Comparison of ENCODE assay signal across 8 mouse cellular contexts in the genomic region with DNA sequence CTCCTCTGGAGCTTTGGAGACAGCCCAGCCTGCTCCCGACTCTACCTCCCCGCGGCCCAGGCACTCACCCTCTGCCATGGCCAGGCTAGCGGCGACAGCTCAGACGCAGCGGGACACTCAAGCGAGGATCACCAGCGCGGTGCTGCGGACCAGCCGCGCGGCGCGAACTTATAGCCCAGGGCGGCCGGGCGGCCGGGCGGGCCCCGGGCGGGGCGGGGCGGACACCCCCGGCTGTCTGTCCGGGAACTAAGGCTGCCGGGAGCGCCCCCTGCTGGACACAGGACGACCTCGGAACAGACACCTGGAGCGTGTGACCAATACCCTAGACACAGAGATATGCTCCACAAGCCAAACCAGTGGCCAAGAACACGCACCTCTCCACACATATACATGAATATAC. TPM values are rescaled to one million over a fixed set of nuclear protein-coding genes. Genes with fewer than 3 reads are reported as not detected.
DNase-seq lines count a peak whose midpoint lies in the region; ATAC-seq and TF ChIP-seq lines count a peak whose summit lies in the region.

A gene (minus strand): TSS at position 214 of the 400 bp plus-strand sequence.

- H3K27ac ChIP-seq in bone marrow macrophage, adult 2 months (ENCODE audit: insufficient read depth, low read depth, low read length) = no peak within 1 kb of the TSS
- no peak within 1 kb of the TSS for H3K27ac ChIP-seq in embryonic fibroblast, embryonic 13.5 days (ENCODE audit: insufficient read depth, low read length)
- peak within 1 kb of the TSS; percentile 92 for H3K27ac ChIP-seq in heart, embryonic 11.5 days (ENCODE audit: low read depth, low read length)
- no peak within 1 kb of the TSS; the same call in 1 of the 2 replicates for H3K27ac ChIP-seq in kidney, embryonic 16.5 days (ENCODE audit: low read length)
- H3K27ac ChIP-seq in liver, embryonic 11.5 days (ENCODE audit: low read depth, low read length) = peak within 1 kb of the TSS; percentile 83

- peaks cover 21% of the 10 kb centered on the region for H3K4me1 ChIP-seq in bone marrow macrophage, adult 2 months (ENCODE audit: control insufficient read depth, insufficient read depth, low read length)
- no peaks in the 10 kb centered on the region for H3K4me1 ChIP-seq in embryonic fibroblast, embryonic 13.5 days (ENCODE audit: control insufficient read depth, insufficient read depth, low read length)
- H3K4me1 ChIP-seq in heart, embryonic 11.5 days (ENCODE audit: control insufficient read depth, insufficient read depth, low read length) = peaks cover 44% of the 10 kb centered on the region
- peaks cover 28% of the 10 kb centered on the region for H3K4me1 ChIP-seq in kidney, embryonic 16.5 days (ENCODE audit: insufficient read depth, low read length)
- peaks cover 56% of the 10 kb centered on the region for H3K4me1 ChIP-seq in liver, embryonic 11.5 days (replicated peaks; ENCODE audit: control insufficient read depth, insufficient read depth, low read length)

- H3K4me2 ChIP-seq in heart, embryonic 11.5 days = peak within 1 kb of the TSS; percentile 87
- H3K4me2 ChIP-seq in kidney, embryonic 16.5 days (replicated peaks; ENCODE audit: low read depth, low read length) = peak within 1 kb of the TSS; percentile 68
- H3K4me2 ChIP-seq in liver, embryonic 11.5 days = peak within 1 kb of the TSS; percentile 84
- H3K4me2 ChIP-seq in myocyte (ENCODE audit: low read depth) = peak within 1 kb of the TSS; percentile 74

- 0 out of 2 replicates have a peak, but pooled peaks cover under 1% of the 10 kb centered on the region for H3K36me3 ChIP-seq in heart, embryonic 11.5 days (ENCODE audit: control insufficient read depth, insufficient read depth, low read length)
- no peaks in the 10 kb centered on the region for H3K36me3 ChIP-seq in kidney, embryonic 16.5 days (ENCODE audit: insufficient read depth, low read length)
- H3K36me3 ChIP-seq in liver, embryonic 11.5 days (ENCODE audit: control insufficient read depth, insufficient read depth, low read length) = no peaks in the 10 kb centered on the region
- H3K36me3 ChIP-seq in myocyte (ENCODE audit: control insufficient read depth, insufficient read depth) = no peaks in the 10 kb centered on the region

- peak within 1 kb of the TSS; percentile 82 for H3K9ac ChIP-seq in heart, embryonic 11.5 days (ENCODE audit: low read depth, low read length)
- H3K9ac ChIP-seq in kidney, embryonic 16.5 days (replicated peaks; ENCODE audit: low read length) = peak within 1 kb of the TSS; percentile 75
- peak within 1 kb of the TSS; percentile 85 for H3K9ac ChIP-seq in liver, embryonic 11.5 days (ENCODE audit: low read depth, low read length)

- H3K79me2 ChIP-seq in myocyte (ENCODE audit: control insufficient read depth, insufficient read depth) = no peaks in the 10 kb centered on the region

- ATAC-seq in heart, embryonic 11.5 days (replicated peaks; ENCODE audit: insufficient number of reproducible peaks, low FRiP score, low TSS enrichment) = peak; percentile 58
- ATAC-seq in kidney, embryonic 16.5 days (ENCODE audit: low FRiP score, low TSS enrichment) = peak; percentile 76
- ATAC-seq in liver, embryonic 11.5 days (replicated peaks; ENCODE audit: low FRiP score) = peak; percentile 59

- H3ac ChIP-seq in myocyte (ENCODE audit: control insufficient read depth, insufficient read length) = peak within 1 kb of the TSS; percentile 22

- H3K4me3 ChIP-seq in bone marrow macrophage, adult 2 months (ENCODE audit: insufficient read depth, low read length) = peak within 1 kb of the TSS; percentile 52
- peak within 1 kb of the TSS; percentile 27 for H3K4me3 ChIP-seq in embryonic fibroblast, embryonic 13.5 days (ENCODE audit: insufficient read depth, low read length)
- H3K4me3 ChIP-seq in heart, embryonic 11.5 days (ENCODE audit: low read depth, low read length) = peak within 1 kb of the TSS; percentile 73
- peak within 1 kb of the TSS; percentile 54 for H3K4me3 ChIP-seq in kidney, embryonic 16.5 days (ENCODE audit: low read length)
- H3K4me3 ChIP-seq in liver, embryonic 11.5 days (ENCODE audit: low read depth, low read length) = peak within 1 kb of the TSS; percentile 70
- peak within 1 kb of the TSS; percentile 17 for H3K4me3 ChIP-seq in myocyte

- H3K9me3 ChIP-seq in heart, embryonic 11.5 days (replicated peaks; ENCODE audit: control insufficient read depth, low read length) = no peaks in the 10 kb centered on the region
- peaks cover 5% of the 10 kb centered on the region; the same call in 1 of the 2 replicates for H3K9me3 ChIP-seq in kidney, embryonic 16.5 days (ENCODE audit: low read length)
- H3K9me3 ChIP-seq in liver, embryonic 11.5 days (ENCODE audit: control insufficient read depth, low read length) = no peaks in the 10 kb centered on the region

- H3K27me3 ChIP-seq in heart, embryonic 11.5 days (ENCODE audit: control insufficient read depth, insufficient read depth, low read length) = no peaks in the 10 kb centered on the region; the same call in 1 of the 2 replicates
- no peaks in the 10 kb centered on the region for H3K27me3 ChIP-seq in kidney, embryonic 16.5 days (ENCODE audit: insufficient read depth, low read length)
- H3K27me3 ChIP-seq in liver, embryonic 11.5 days (replicated peaks; ENCODE audit: control insufficient read depth, insufficient read depth, low read length) = 0 out of 2 replicates have a peak, but pooled peaks cover 7% of the 10 kb centered on the region
- no peaks in the 10 kb centered on the region for H3K27me3 ChIP-seq in myocyte (ENCODE audit: control insufficient read depth, insufficient read depth, insufficient read length)

- 1% methylated on average over 31 of the region's 33 CpGs for WGBS in heart, embryonic 11.5 days (ENCODE audit: insufficient replicate concordance)
- WGBS in kidney, embryonic 16.5 days = 1% methylated on average over 33 of the region's 33 CpGs
- 2% methylated on average over 29 of the region's 33 CpGs for WGBS in liver, embryonic 11.5 days

- TF ChIP-seq POLR2A in bone marrow macrophage, adult 2 months (IDR thresholded peaks at IDR 0.05; ENCODE audit: borderline replicate concordance, low read depth, low read length) = no peak
- peak; percentile 57; the same call in 1 of the 2 replicates for TF ChIP-seq POLR2A in embryonic fibroblast, embryonic 13.5 days (IDR thresholded peaks at IDR 0.05; ENCODE audit: low read depth, low read length)
- TF ChIP-seq POLR2A in myocyte (IDR thresholded peaks at IDR 0.05; ENCODE audit: insufficient read length, low read depth) = peak; percentile 65

- TF ChIP-seq CTCF in bone marrow macrophage, adult 2 months (IDR thresholded peaks at IDR 0.05; ENCODE audit: low read depth, low read length) = peak; percentile 84
- TF ChIP-seq CTCF in embryonic fibroblast, embryonic 13.5 days (IDR thresholded peaks at IDR 0.05; ENCODE audit: borderline replicate concordance, insufficient read depth, low read length) = peak; percentile 33; the same call in 1 of the 2 replicates

- DNase-seq in A20 (ENCODE audit: low read depth, low spot score) = peak; percentile 80
- peak; percentile 88 for DNase-seq in liver, embryonic 11.5 days (ENCODE audit: low spot score)
- DNase-seq in spleen, postnatal 4 days (ENCODE audit: low spot score in 2 of 2) = peak; percentile 96 to 100

TF ChIP-seq in myocyte, 11 proteins besides CTCF, POLR2A, EP300 and RAD21:
- TF ChIP-seq POLR2AphosphoS2 (IDR thresholded peaks at IDR 0.05; ENCODE audit: insufficient read length, low read depth) (peak; percentile 59), MYOG (IDR thresholded peaks at IDR 0.05; ENCODE audit: control insufficient read depth in 1 of 3, insufficient read depth in 1 of 3, insufficient read length in 2 of 3, low read depth in 2 of 3) (peak in 1 of 3 experiments; percentile 36), TCF12 (IDR thresholded peaks at IDR 0.05; ENCODE audit: insufficient read depth, poor library complexity, severe bottlenecking) (no peak)
TF ChIP-seq in myocyte: peak in this region for 2.

RNA-seq across cellular contexts. Expression of the gene that starts here (rescaled TPM):
- 13.2 and 14.6 TPM in 2 replicates for polyA plus RNA-seq in bone marrow macrophage, adult 2 months (2012; ENCODE audit: insufficient read depth, insufficient read length, missing spikeins)
- 15.8 and 33.1 TPM in 2 replicates for polyA plus RNA-seq in embryonic fibroblast, embryonic 13.5 days (2011; ENCODE audit: insufficient read length, low read depth, missing spikeins)
- 129 and 130 TPM in 2 replicates for polyA plus RNA-seq in heart, embryonic 11.5 days (2014; fragmentation: Nextera tagmentation; extraction: Ambion mirVana)
- 41.6 and 48.3 TPM in 2 replicates for polyA plus RNA-seq in kidney, embryonic 16.5 days (2015; fragmentation: Nextera tagmentation; extraction: Ambion mirVana)
- polyA plus RNA-seq in liver, embryonic 11.5 days (2014; fragmentation: Nextera tagmentation; extraction: Ambion mirVana) = 49.5 and 49.7 TPM in 2 replicates
- polyA plus RNA-seq in myocyte (2012; fragmentation: generic; extraction: Trizol) = 61.0 TPM

Comparison
In these comparisons a context has a peak if more than half of its experiments do, and no peak if none do; other contexts are left out.
1. H3K27ac ChIP-seq: peak in heart, embryonic 11.5 days (single experiment) and liver, embryonic 11.5 days (single experiment); none in bone marrow macrophage, adult 2 months (single experiment), embryonic fibroblast, embryonic 13.5 days (single experiment) and kidney, embryonic 16.5 days (single experiment).
2. H3K4me3 ChIP-seq: peak in every context shown above with its lines; median percentile 73 in heart, embryonic 11.5 days; 70 in liver, embryonic 11.5 days; 54 in kidney, embryonic 16.5 days; 52 in bone marrow macrophage, adult 2 months; 27 in embryonic fibroblast, embryonic 13.5 days; 17 in myocyte.
3. Peak in every context shown above with its lines, with median percentiles within 50 percentile points of each other: DNase-seq, ATAC-seq, H3K4me2 ChIP-seq and H3K9ac ChIP-seq.